Mouse (Mus musculus) intestine, postnatal 0 days (tissue): ENCODE measurements around the gene Ackr2. TPM values are rescaled to one million over a fixed set of nuclear protein-coding genes. Genes with fewer than 3 reads are reported as not detected.

Source experiments
- ATAC-seq: fragments of 200-750 bp; cut with Nextera tagmentation; 2 replicates; pipeline ENCODE4 v1.8.0; 2017; ENCODE audit warnings: mild to moderate bottlenecking, moderate TSS enrichment, moderate library complexity
- H3K27ac ChIP-seq: fragments of 300-500 bp; sonication (generic); 2 replicates; pipeline ENCODE4 v1.5.1; 2014; ENCODE audit warnings: mild to moderate bottlenecking, low read depth, low read length, moderate library complexity
- H3K27me3 ChIP-seq: fragments of 300-500 bp; sonication (generic); replicated peaks from 2 replicates; pipeline ENCODE4 v1.6.1; 2014; ENCODE audit warnings: low read length, mixed read lengths; ENCODE audit not compliant: control insufficient read depth, insufficient read depth
- H3K36me3 ChIP-seq: fragments of 300-500 bp; sonication (generic); 2 replicates; pipeline ENCODE4 v1.6.1; 2014; ENCODE audit warnings: mild to moderate bottlenecking, moderate library complexity; ENCODE audit not compliant: control insufficient read depth, insufficient read depth
- H3K4me1 ChIP-seq: fragments of 300-500 bp; sonication (generic); replicated peaks from 2 replicates; pipeline ENCODE4 v1.6.1; 2014; ENCODE audit warnings: antibody characterized with exemption, low read length, mixed read lengths; ENCODE audit not compliant: control insufficient read depth, insufficient read depth
- H3K4me2 ChIP-seq: fragments of 300-500 bp; sonication (generic); replicated peaks from 2 replicates; pipeline ENCODE4 v1.6.1; 2014; ENCODE audit warnings: low read depth, mild to moderate bottlenecking, moderate library complexity
- H3K4me3 ChIP-seq: fragments of 300-500 bp; sonication (generic); 2 replicates; pipeline ENCODE4 v1.5.1; 2014; ENCODE audit warnings: low read depth, low read length
- H3K9ac ChIP-seq: fragments of 300-500 bp; sonication (generic); 2 replicates; pipeline ENCODE4 v1.6.1; 2014; ENCODE audit warnings: mild to moderate bottlenecking, low read depth, low read length
- H3K9me3 ChIP-seq: fragments of 300-500 bp; sonication (generic); 2 replicates; pipeline ENCODE4 v1.6.1; 2016; ENCODE audit warnings: mixed run types; ENCODE audit not compliant: control insufficient read depth
- CTCF ChIP-seq: sonication (generic); IDR thresholded peaks from 2 replicates; pipeline ENCODE4 v1.5.1; 2016; ENCODE audit warnings: low read depth, mild to moderate bottlenecking, control low read depth, antibody characterized with exemption, moderate library complexity
- WGBS: fragments of 180-500 bp; shearing (Covaris S2); extraction: QIAGEN DNeasy Blood & Tissue Kit; methylation state at CpG from one replicate; pipeline ENCODE4 v1.1.7; 2014; 5-methylcytosine and 5-hydroxymethylcytosine counted together
- polyA plus RNA-seq: library from polyadenylated mRNA; unstranded; fragments of >200 nt; fragmentation: Nextera tagmentation; extraction: Ambion mirVana; gene quantifications from 2 replicates; pipeline ENCODE4 v1.2.1, GENCODE M21; 2015

Ackr2 gene
- polyA plus RNA-seq = 1.0 and 1.1 TPM in 2 replicates

DNA sequence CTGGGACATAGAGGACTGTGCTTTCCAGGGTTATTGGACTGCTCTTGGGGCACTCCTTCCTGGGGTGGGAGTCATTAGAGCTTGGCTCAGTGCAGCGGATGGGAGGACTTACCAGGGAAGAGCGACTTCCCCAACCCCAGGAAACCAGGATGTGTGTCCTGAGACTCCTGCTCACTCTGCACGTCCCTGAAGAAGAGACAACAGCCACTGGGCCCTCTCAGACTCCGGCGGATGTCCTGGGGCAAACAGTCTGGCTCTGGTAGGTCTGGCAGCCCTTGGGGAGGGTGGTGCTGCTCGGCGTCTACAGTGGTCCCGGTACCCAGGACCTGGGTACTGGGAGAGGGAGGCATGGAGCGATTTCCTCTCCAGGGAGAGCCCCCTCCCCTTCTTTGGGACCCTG lies at the start of gene Ackr2:
Gene Ackr2, plus strand, starts transcription at position 111 of the 400 bp plus-strand sequence.
- H3K27ac ChIP-seq = no peak within 1 kb of the TSS

DNA sequence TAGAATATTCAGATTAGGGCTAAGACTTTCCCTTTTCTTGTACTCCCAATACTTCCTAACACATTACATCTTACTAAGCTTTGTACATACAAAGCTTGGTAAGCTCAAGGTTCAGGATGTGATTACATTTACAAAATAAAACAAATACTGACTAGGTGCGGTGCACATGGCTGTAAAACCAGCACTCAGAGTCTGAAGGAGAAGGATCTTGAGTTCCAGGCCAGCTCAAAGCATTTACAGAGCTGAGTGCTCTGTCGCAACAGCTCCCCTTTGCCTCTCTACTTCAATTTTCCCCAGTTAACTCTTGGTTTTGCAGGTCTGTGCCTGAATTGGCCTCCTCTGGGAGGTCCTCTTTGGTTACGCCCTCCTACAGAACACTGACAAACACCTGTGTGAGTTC lies 43.9 kb upstream of the Ackr2 start:
- Histone ChIP-seq H3K9ac (no peak overlapping the region), H3K27ac (no peak overlapping the region), H3K27me3 (no peaks in the 10 kb centered on the region), H3K4me1 (no peaks in the 10 kb centered on the region), H3K36me3 (peaks cover 17% of the 10 kb centered on the region), H3K4me2 (no peak overlapping the region), H3K9me3 (no peaks in the 10 kb centered on the region), H3K4me3 (no peak overlapping the region)
- 70% methylated on average over 3 of the region's 3 CpGs for WGBS
- TF ChIP-seq CTCF = no peak
- ATAC-seq = no peak

More for the DNA sequence above, at the start of gene Ackr2:
- Histone ChIP-seq H3K9me3 (no peaks in the 10 kb centered on the region), H3K4me3 (no peak within 1 kb of the TSS), H3K27me3 (no peaks in the 10 kb centered on the region), H3K9ac (no peak within 1 kb of the TSS), H3K4me2 (no peak within 1 kb of the TSS), H3K4me1 (no peaks in the 10 kb centered on the region), H3K36me3 (no peaks in the 10 kb centered on the region)
- TF ChIP-seq CTCF = no peak
- ATAC-seq = no peak
- 73% methylated on average over 9 of the region's 9 CpGs for WGBS

DNA sequence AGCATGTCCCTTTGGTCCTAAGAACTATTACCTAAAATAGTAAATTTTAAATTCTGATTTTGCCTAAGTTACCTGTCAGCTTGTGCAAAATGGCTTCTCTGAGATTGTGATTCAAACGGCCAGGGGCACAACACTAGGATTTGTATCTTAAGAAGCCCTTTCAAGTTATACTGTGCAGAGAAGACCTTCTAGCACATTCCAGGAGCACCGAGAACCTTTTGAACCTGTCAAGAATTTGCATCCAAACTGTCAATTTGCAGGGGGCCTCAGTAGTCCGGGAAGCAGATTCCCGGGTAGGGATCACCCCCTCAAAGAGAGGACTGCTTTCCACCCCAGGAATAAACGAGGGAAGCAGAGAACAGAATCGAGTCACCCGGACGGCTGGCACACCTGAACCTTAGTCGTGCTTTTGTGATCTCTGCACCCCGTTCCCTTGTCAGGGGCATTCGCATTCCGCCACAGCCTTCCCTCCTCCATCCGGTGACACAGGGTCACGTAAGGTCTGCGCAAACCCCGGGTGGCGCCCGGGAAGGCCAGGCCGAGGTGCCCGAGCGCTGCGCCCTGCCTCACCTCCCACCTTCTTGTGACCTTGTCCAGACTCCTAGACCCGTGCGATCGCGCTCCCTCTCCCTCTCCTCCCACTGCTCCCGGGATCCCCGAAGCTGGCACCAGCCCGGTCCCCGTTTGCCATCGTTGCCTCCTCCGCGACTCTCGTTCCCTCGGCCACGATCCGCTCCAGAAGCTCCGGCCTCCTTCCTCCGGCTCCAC lies 41.3 kb upstream of the Ackr2 start:
- H3K36me3 ChIP-seq = peaks cover 4% of the 10 kb centered on the region; the same call in 1 of the 2 replicates
- peak overlapping the region; percentile 89 for H3K4me2 ChIP-seq
- H3K27me3 ChIP-seq = no peaks in the 10 kb centered on the region
- H3K27ac ChIP-seq = peak overlapping the region; percentile 98
- peak overlapping the region; percentile 89 for H3K4me3 ChIP-seq
- WGBS = 1% methylated on average over 39 of the region's 39 CpGs
- H3K9ac ChIP-seq = peak overlapping the region; percentile 86
- no peak for TF ChIP-seq CTCF
- peak; percentile 28 for ATAC-seq
- no peaks in the 10 kb centered on the region for H3K4me1 ChIP-seq
- H3K9me3 ChIP-seq = no peaks in the 10 kb centered on the region

DNA sequence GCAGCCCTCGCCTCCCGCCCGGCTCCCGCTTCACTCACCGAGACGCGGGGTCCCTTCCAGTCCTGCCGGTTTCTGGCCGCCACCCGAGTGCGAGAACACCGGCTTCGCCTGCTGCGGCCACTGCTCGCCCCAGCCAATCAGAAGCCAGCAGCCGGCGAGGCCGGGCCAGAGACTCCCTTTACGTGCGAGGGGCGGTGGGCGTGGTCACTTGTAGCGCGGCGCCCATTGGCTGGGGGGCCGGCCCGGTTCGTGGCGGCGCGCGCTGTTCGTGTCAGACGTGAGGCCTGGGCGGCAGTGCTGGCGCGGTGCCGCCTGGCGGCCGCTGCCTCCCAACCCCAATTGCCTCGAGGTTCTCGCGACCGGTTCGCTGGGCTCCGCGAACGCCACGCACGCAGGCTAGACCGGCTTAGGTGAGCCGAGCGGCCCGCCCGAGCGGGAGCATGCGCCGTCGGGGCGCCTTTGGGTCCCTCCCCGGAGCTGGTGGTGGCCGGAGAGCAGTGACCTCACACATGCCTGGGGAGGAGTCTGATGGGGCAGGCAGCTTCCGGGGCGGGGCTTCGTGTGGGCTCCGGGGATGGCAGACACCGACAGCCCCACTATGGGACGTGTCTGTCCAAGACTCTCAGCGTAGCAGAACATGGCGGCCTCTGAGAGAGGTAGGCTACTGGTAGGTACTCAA lies 40.5 kb upstream of the Ackr2 start:
- Histone ChIP-seq H3K4me1 (no peaks in the 10 kb centered on the region), H3K27me3 (no peaks in the 10 kb centered on the region), H3K9me3 (no peaks in the 10 kb centered on the region), H3K27ac (peak overlapping the region; percentile 98), H3K4me3 (peak overlapping the region; percentile 89), H3K36me3 (no peaks in the 10 kb centered on the region), H3K9ac (peak overlapping the region; percentile 86), H3K4me2 (peak overlapping the region; percentile 89)
- peak; percentile 67 for TF ChIP-seq CTCF
- WGBS = under 1% methylated on average over 69 of the region's 70 CpGs
- peak; percentile 98 for ATAC-seq

DNA sequence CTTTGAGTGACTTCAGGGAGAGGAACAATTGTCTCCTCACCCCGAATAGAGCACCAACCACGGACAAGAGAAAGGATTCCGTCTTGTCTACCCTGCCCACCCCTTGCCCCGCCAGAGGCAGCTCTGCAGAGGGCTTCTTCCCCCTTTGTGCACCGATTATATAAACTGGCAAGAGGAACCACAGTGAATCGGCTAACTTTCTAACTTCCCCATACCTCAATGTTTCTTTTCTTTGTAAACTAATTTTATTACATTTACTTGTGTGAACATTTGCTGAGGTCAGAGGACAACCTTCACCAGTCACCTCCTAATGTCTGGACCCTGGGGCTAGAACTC lies 40.0 kb upstream of the Ackr2 start, which contains the start of gene Higd1a:
Gene Higd1a, minus strand, starts transcription at position 210 of the 336 bp plus-strand sequence.
- no peaks in the 10 kb centered on the region for H3K9me3 ChIP-seq
- peak within 1 kb of the TSS; percentile 98 for H3K27ac ChIP-seq
- H3K36me3 ChIP-seq = no peaks in the 10 kb centered on the region
- H3K9ac ChIP-seq = peak within 1 kb of the TSS; percentile 86
- WGBS = 10% methylated on average over 6 of the region's 6 CpGs
- H3K27me3 ChIP-seq = no peaks in the 10 kb centered on the region
- TF ChIP-seq CTCF = no peak
- no peak for ATAC-seq
- H3K4me2 ChIP-seq = peak within 1 kb of the TSS; percentile 89
- peak within 1 kb of the TSS; percentile 89 for H3K4me3 ChIP-seq
- H3K4me1 ChIP-seq = no peaks in the 10 kb centered on the region

DNA sequence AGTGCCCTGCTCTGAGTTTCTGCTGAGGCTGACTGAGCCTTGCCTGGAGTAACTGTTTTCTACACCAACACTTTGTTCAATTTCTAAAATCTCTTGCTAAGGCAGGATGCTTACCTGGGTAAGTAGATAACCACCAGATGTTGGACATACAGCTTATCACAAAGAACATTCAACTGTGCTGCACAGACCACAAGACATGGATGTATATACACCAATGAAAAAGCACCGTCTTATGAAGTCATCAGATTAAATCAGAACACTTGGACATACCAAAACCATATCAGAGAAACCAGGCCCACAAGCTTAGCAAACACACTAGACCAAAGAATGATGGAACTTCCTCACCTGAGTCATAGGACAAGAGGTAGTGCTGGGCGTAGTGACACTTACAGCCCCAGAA lies 38.8 kb upstream of the Ackr2 start:
- Histone ChIP-seq H3K4me1 (no peaks in the 10 kb centered on the region), H3K9me3 (no peaks in the 10 kb centered on the region), H3K36me3 (no peaks in the 10 kb centered on the region), H3K9ac (no peak overlapping the region), H3K4me2 (no peak overlapping the region), H3K4me3 (no peak overlapping the region), H3K27ac (no peak overlapping the region), H3K27me3 (no peaks in the 10 kb centered on the region)
- 98% methylated on average over 2 of the region's 2 CpGs for WGBS
- no peak for TF ChIP-seq CTCF
- no peak for ATAC-seq
